Mouse (Mus musculus) ES-E14 (cell line): ENCODE data around the gene Rpap2. TPM values are rescaled to one million over a fixed set of nuclear protein-coding genes. Genes with fewer than 3 reads are reported as not detected.

Source experiments
- DNase-seq: peaks from one replicate; pipeline ENCODE4 v3.0.0-alpha.2; 2013; ENCODE audit warnings: low read depth, low spot score
- H3K27ac ChIP-seq: 2 replicates; pipeline ENCODE4 v1.5.1; 2012; ENCODE audit warnings: low read depth, mild to moderate bottlenecking, low read length, moderate library complexity, mixed read lengths; ENCODE audit not compliant: poor library complexity, insufficient read depth, severe bottlenecking
- H3K36me3 ChIP-seq: 2 replicates; pipeline ENCODE4 v1.6.1; 2012; ENCODE audit warnings: mild to moderate bottlenecking, low read length, moderate library complexity, mixed read lengths; ENCODE audit not compliant: control insufficient read depth, poor library complexity, insufficient read depth, severe bottlenecking
- H3K4me1 ChIP-seq, 2 experiments: fragments of 150-350 bp in 1 of 2; sonication (generic) in 1 of 2; 2 replicates each; pipeline ENCODE4 v1.6.1; 2012; ENCODE audit warnings: low read length in 2 of 2, mild to moderate bottlenecking in 1 of 2, mixed read lengths in 1 of 2; ENCODE audit not compliant: control insufficient read depth in 2 of 2, insufficient read depth in 2 of 2, poor library complexity in 1 of 2
- H3K4me3 ChIP-seq, 2 experiments: fragments of 150-350 bp in 1 of 2; sonication (generic) in 1 of 2; 2 replicates each; pipeline ENCODE4 v1.5.1; 2012; ENCODE audit warnings: low read length in 2 of 2, low read depth in 1 of 2, mild to moderate bottlenecking in 1 of 2, mixed read lengths in 1 of 2; ENCODE audit not compliant: insufficient read depth in 1 of 2, poor library complexity in 1 of 2, severe bottlenecking in 1 of 2
- H3K9ac ChIP-seq: 2 replicates; pipeline ENCODE4 v1.6.1; 2012; ENCODE audit warnings: low read depth, mild to moderate bottlenecking, low read length, mixed read lengths; ENCODE audit not compliant: poor library complexity, insufficient read depth, severe bottlenecking
- H3K9me3 ChIP-seq: fragments of 150-350 bp; sonication (generic); 2 replicates; pipeline ENCODE4 v1.6.1; 2012; ENCODE audit warnings: low read depth, mild to moderate bottlenecking, low read length; ENCODE audit not compliant: control insufficient read depth, insufficient read depth
- CHD2 ChIP-seq: IDR thresholded peaks from 2 replicates; pipeline ENCODE4 v1.6.1; 2014; ENCODE audit warnings: mild to moderate bottlenecking, low read depth, low read length, inconsistent platforms
- HCFC1 ChIP-seq: IDR thresholded peaks from 2 replicates; pipeline ENCODE4 v1.6.1; 2012; ENCODE audit warnings: low read length, inconsistent platforms, borderline replicate concordance; ENCODE audit not compliant: insufficient read depth
- MAFK ChIP-seq: IDR thresholded peaks from 2 replicates; pipeline ENCODE4 v1.6.1; 2014; ENCODE audit warnings: mild to moderate bottlenecking, low read depth, low read length, inconsistent platforms; ENCODE audit not compliant: insufficient read depth
- ZC3H11A ChIP-seq: IDR thresholded peaks from 2 replicates; pipeline ENCODE4 v1.6.1; 2012; ENCODE audit warnings: low read depth, mild to moderate bottlenecking, inconsistent platforms, low read length, borderline replicate concordance
- ZNF384 ChIP-seq: IDR thresholded peaks from 2 replicates; pipeline ENCODE4 v1.6.1; 2012; ENCODE audit warnings: low read depth, low read length, inconsistent platforms
- in situ Hi-C, 2 experiments: fragments of 600-800 bp; cut with MboI; formaldehyde crosslinking; loops; one replicate each; pipeline ENCODE4 v1.15.1; 2025; ENCODE audit warnings: low sequenced_read_pairs in 2 of 2, inconsistent platforms in 1 of 2; ENCODE audit not compliant: unreplicated experiment in 2 of 2
- total RNA-seq: library from RNA; depleted of rRNA; stranded (reverse); fragments of 300-350 nt; gene quantifications from 2 replicates; pipeline ENCODE4 v1.2.3, GENCODE M21; 2012

Gene Rpap2
- total RNA-seq, 1 experiment = 20.2 TPM

- Histone ChIP-seq H3K9ac (no peak overlapping the region), H3K4me3 (no peak overlapping the region), H3K4me1 (peaks cover 0 to 2% of the 10 kb centered on the region in 2 experiments; a peak in 1 of 4 replicates), H3K9me3 (no peaks in the 10 kb centered on the region), H3K27ac (no peak overlapping the region), H3K36me3 (no peaks in the 10 kb centered on the region)
- no peak for DNase-seq
- in situ Hi-C loops = no loop called here
- TF ChIP-seq CHD2 (no peak), ZNF384 (no peak), MAFK (no peak), HCFC1 (no peak), ZC3H11A (no peak)
Measured at GRCm38 (mm10) chr5:107684380-107684779, 87.2 kb downstream of the Rpap2 start.

GRCm38 (mm10) chr5:107687161-107687560 is 90.0 kb downstream of the Rpap2 start:
- no peak overlapping the region for H3K4me3 ChIP-seq
- in situ Hi-C loops = no loop called here
- peaks cover 0 to 2% of the 10 kb centered on the region in 2 experiments; a peak in 1 of 4 replicates for H3K4me1 ChIP-seq
- no peak for TF ChIP-seq MAFK
- no peak for TF ChIP-seq CHD2
- no peak for TF ChIP-seq HCFC1
- no peak for TF ChIP-seq ZC3H11A
- TF ChIP-seq ZNF384 = no peak
- no peak overlapping the region for H3K27ac ChIP-seq
- no peaks in the 10 kb centered on the region for H3K36me3 ChIP-seq
- H3K9ac ChIP-seq = no peak overlapping the region
- DNase-seq = no peak
- H3K9me3 ChIP-seq = no peaks in the 10 kb centered on the region

- Histone ChIP-seq H3K9me3 (no peaks in the 10 kb centered on the region), H3K9ac (no peak overlapping the region; the same call in 1 of the 2 replicates)
- in situ Hi-C loops = no loop called here
Measured at GRCm38 (mm10) chr5:107687592-107688498, 90.7 kb downstream of the Rpap2 start.

GRCm38 (mm10) chr5:107688499-107688866 is 91.3 kb downstream of the Rpap2 start:
- H3K9me3 ChIP-seq = no peaks in the 10 kb centered on the region
- TF ChIP-seq CHD2 (no peak), ZC3H11A (no peak), ZNF384 (no peak), MAFK (no peak), HCFC1 (no peak)
- no peak overlapping the region for H3K9ac ChIP-seq
- peak overlapping the region; percentile 42 to 67; a peak in 1 of 4 replicates for H3K4me3 ChIP-seq
- no peak for DNase-seq
- in situ Hi-C loops = no loop called here
- no peak overlapping the region for H3K27ac ChIP-seq
- peaks cover 0 to 2% of the 10 kb centered on the region in 2 experiments; a peak in 1 of 4 replicates for H3K4me1 ChIP-seq
- no peaks in the 10 kb centered on the region for H3K36me3 ChIP-seq

More at GRCm38 (mm10) chr5:107687592-107688498, 90.7 kb downstream of the Rpap2 start:
- TF ChIP-seq ZC3H11A (no peak), HCFC1 (no peak), MAFK (no peak), ZNF384 (no peak), CHD2 (no peak)
- peak; percentile 49 for DNase-seq
- Histone ChIP-seq H3K4me3 (peak overlapping the region; percentile 42 to 67), H3K36me3 (no peaks in the 10 kb centered on the region), H3K4me1 (peaks cover 0 to 2% of the 10 kb centered on the region in 2 experiments; a peak in 1 of 4 replicates), H3K27ac (no peak overlapping the region)
